Mouse (Mus musculus): ENCODE data around the gene Irf2. TPM values are rescaled to one million over a fixed set of nuclear protein-coding genes. Genes with fewer than 3 reads are reported as not detected.

Gene Irf2
- total and polyA plus RNA-seq, 3 experiments, result 4.9 to 19.4 TPM; not detected in 1

GRCm38 (mm10) chr8:46859164-46859846 is 119.8 kb downstream of the Irf2 start:
- Histone ChIP-seq H3K9ac (ENCODE audit: control insufficient read depth, low read depth, low read length, poor library complexity, severe bottlenecking) (no peak overlapping the region), H3K4me1 (ENCODE audit: control insufficient read depth in 1 of 2, insufficient read depth in 2 of 2, low read length in 2 of 2) (peaks cover 5 to 14% of the 10 kb centered on the region in 2 experiments), H3K4me3 (ENCODE audit: control insufficient read depth in 1 of 2, insufficient read depth in 1 of 2, low read depth in 2 of 2, low read length in 2 of 2) (no peak overlapping the region), H3K27me3 (ENCODE audit: control insufficient read depth in 1 of 2, insufficient read depth in 2 of 2, low read length in 2 of 2) (no peaks in the 10 kb centered on the region), H3K79me2 (ENCODE audit: control insufficient read depth, insufficient read depth, low read length, poor library complexity) (no peaks in the 10 kb centered on the region), H3K27ac (ENCODE audit: control insufficient read depth, low read depth, low read length) (no peak overlapping the region), H3K36me3 (ENCODE audit: control insufficient read depth in 1 of 2, insufficient read depth in 2 of 2, low read length in 2 of 2) (peaks cover 0 to 7% of the 10 kb centered on the region in 2 experiments; a peak in 2 of 4 replicates), H3K9me3 (replicated peaks; ENCODE audit: insufficient read depth, low read length) (no peaks in the 10 kb centered on the region)
- TF ChIP-seq USF1 (IDR thresholded peaks at IDR 0.05; ENCODE audit: low read depth, low read length) (no peak), ZMIZ1 (IDR thresholded peaks at IDR 0.05; ENCODE audit: low read depth, low read length) (no peak), EP300 (IDR thresholded peaks at IDR 0.05; ENCODE audit: low read depth in 1 of 2, low read length in 2 of 2) (peak in 1 of 2 experiments; percentile 69; a peak in 3 of 4 replicates), ETS1 (IDR thresholded peaks at IDR 0.05; ENCODE audit: low read depth, low read length) (peak; percentile 31; the same call in 1 of the 2 replicates), ZNF384 (IDR thresholded peaks at IDR 0.05; ENCODE audit: low read depth, low read length) (peak; percentile 58), MYB (IDR thresholded peaks at IDR 0.05; ENCODE audit: low read depth, low read length) (peak; percentile 39; the same call in 1 of the 2 replicates), UBTF (IDR thresholded peaks at IDR 0.05; ENCODE audit: borderline replicate concordance, insufficient read depth, low read depth, low read length) (no peak), GATA1 (IDR thresholded peaks at IDR 0.05; ENCODE audit: low read depth, low read length) (peak; percentile 28; the same call in 1 of the 2 replicates), MAZ (IDR thresholded peaks at IDR 0.05; ENCODE audit: low read depth, low read length) (peak; percentile 34; the same call in 1 of the 2 replicates)
- DNase-seq (ENCODE audit: low read depth, low spot score), result no peak

GRCm38 (mm10) chr8:46859847-46860167 is 120.3 kb downstream of the Irf2 start:
- Histone ChIP-seq H3K4me1 (ENCODE audit: control insufficient read depth in 1 of 2, insufficient read depth in 2 of 2, low read length in 2 of 2) (peaks cover 5 to 14% of the 10 kb centered on the region in 2 experiments), H3K27me3 (ENCODE audit: control insufficient read depth in 1 of 2, insufficient read depth in 2 of 2, low read length in 2 of 2) (no peaks in the 10 kb centered on the region), H3K27ac (ENCODE audit: control insufficient read depth, low read depth, low read length) (no peak overlapping the region), H3K9me3 (replicated peaks; ENCODE audit: insufficient read depth, low read length) (no peaks in the 10 kb centered on the region), H3K4me3 (ENCODE audit: control insufficient read depth in 1 of 2, insufficient read depth in 1 of 2, low read depth in 2 of 2, low read length in 2 of 2) (no peak overlapping the region), H3K36me3 (ENCODE audit: control insufficient read depth in 1 of 2, insufficient read depth in 2 of 2, low read length in 2 of 2) (peaks cover 0 to 7% of the 10 kb centered on the region in 2 experiments; a peak in 2 of 4 replicates), H3K79me2 (ENCODE audit: control insufficient read depth, insufficient read depth, low read length, poor library complexity) (no peaks in the 10 kb centered on the region), H3K9ac (ENCODE audit: control insufficient read depth, low read depth, low read length, poor library complexity, severe bottlenecking) (no peak overlapping the region)
- no peak for DNase-seq (ENCODE audit: low read depth, low spot score)
- no peak for TF ChIP-seq UBTF (IDR thresholded peaks at IDR 0.05; ENCODE audit: borderline replicate concordance, insufficient read depth, low read depth, low read length)
- TF ChIP-seq SIN3A (IDR thresholded peaks at IDR 0.05; ENCODE audit: low read length), result no peak
- no peak for TF ChIP-seq E2F4 (IDR thresholded peaks at IDR 0.05; ENCODE audit: borderline replicate concordance, low read depth, low read length)
- TF ChIP-seq ZKSCAN1 (IDR thresholded peaks at IDR 0.05; ENCODE audit: low read depth, low read length), result no peak
- no peak for TF ChIP-seq CTCF (IDR thresholded peaks at IDR 0.05 in 2 of 3, conservative IDR thresholded peaks at IDR 0.05 in 1 of 3; ENCODE audit: control insufficient read depth in 1 of 3, insufficient read depth in 1 of 3, low read depth in 2 of 3, low read length in 3 of 3, poor library complexity in 1 of 3, severe bottlenecking in 1 of 3)

GRCm38 (mm10) chr8:46862508-46862907 is 123.0 kb downstream of the Irf2 start:
- TF ChIP-seq POLR2AphosphoS5 (IDR thresholded peaks at IDR 0.05; ENCODE audit: borderline replicate concordance, low read depth, low read length), result no peak
- no peak for TF ChIP-seq CHD1 (IDR thresholded peaks at IDR 0.05; ENCODE audit: low read depth, low read length)
- TF ChIP-seq MXI1 (IDR thresholded peaks at IDR 0.05; ENCODE audit: low read depth, low read length), result no peak
- no peak for TF ChIP-seq RAD21 (IDR thresholded peaks at IDR 0.05; ENCODE audit: low read depth, low read length)
- TF ChIP-seq ETS1 (IDR thresholded peaks at IDR 0.05; ENCODE audit: low read depth, low read length), result no peak
- no peak for TF ChIP-seq CTCF (IDR thresholded peaks at IDR 0.05 in 2 of 3, conservative IDR thresholded peaks at IDR 0.05 in 1 of 3; ENCODE audit: control insufficient read depth in 1 of 3, insufficient read depth in 1 of 3, low read depth in 2 of 3, low read length in 3 of 3, poor library complexity in 1 of 3, severe bottlenecking in 1 of 3)
- no peak for TF ChIP-seq SMC3 (IDR thresholded peaks at IDR 0.05; ENCODE audit: low read depth, low read length)
- no peak for TF ChIP-seq MEF2A (IDR thresholded peaks at IDR 0.05; ENCODE audit: extremely low read depth, insufficient replicate concordance, low read depth, low read length, poor library complexity, severe bottlenecking)
- no peak for TF ChIP-seq KAT2A (conservative IDR thresholded peaks at IDR 0.05; ENCODE audit: low read depth, low read length)
- TF ChIP-seq EP300 (IDR thresholded peaks at IDR 0.05; ENCODE audit: low read depth in 1 of 2, low read length in 2 of 2), result no peak

More at GRCm38 (mm10) chr8:46862508-46862907, 123.0 kb downstream of the Irf2 start:
- H3K36me3 ChIP-seq (ENCODE audit: control insufficient read depth in 1 of 2, insufficient read depth in 2 of 2, low read length in 2 of 2), result peaks cover 0 to 7% of the 10 kb centered on the region in 2 experiments; a peak in 2 of 4 replicates
- no peaks in the 10 kb centered on the region for H3K9me3 ChIP-seq (replicated peaks; ENCODE audit: insufficient read depth, low read length)
- H3K27ac ChIP-seq (ENCODE audit: control insufficient read depth, low read depth, low read length), result no peak overlapping the region
- DNase-seq (ENCODE audit: low read depth, low spot score), result no peak
- H3K27me3 ChIP-seq (ENCODE audit: control insufficient read depth in 1 of 2, insufficient read depth in 2 of 2, low read length in 2 of 2), result no peaks in the 10 kb centered on the region
- H3K9ac ChIP-seq (ENCODE audit: control insufficient read depth, low read depth, low read length, poor library complexity, severe bottlenecking), result no peak overlapping the region
- peaks cover 5 to 14% of the 10 kb centered on the region in 2 experiments for H3K4me1 ChIP-seq (ENCODE audit: control insufficient read depth in 1 of 2, insufficient read depth in 2 of 2, low read length in 2 of 2)
- no peaks in the 10 kb centered on the region for H3K79me2 ChIP-seq (ENCODE audit: control insufficient read depth, insufficient read depth, low read length, poor library complexity)
- no peak overlapping the region for H3K4me3 ChIP-seq (ENCODE audit: control insufficient read depth in 1 of 2, insufficient read depth in 1 of 2, low read depth in 2 of 2, low read length in 2 of 2)
